Mouse (Mus musculus) left cerebral cortex, postnatal 10 days (tissue): ENCODE measurements around the gene Lrrc26. TPM values are rescaled to one million over a fixed set of nuclear protein-coding genes. Genes with fewer than 3 reads are reported as not detected.
"Not testable (repeated sequence)": the region's sequence is repeated elsewhere in the genome, so short reads cannot be mapped to it uniquely, and the experiment has no call there.

Experiments
- DNase-seq, 2 experiments: peaks; one replicate each; pipeline ENCODE4 v3.0.0; 2021 to 2022; ENCODE audit warnings: low spot score in 2 of 2, mixed read lengths in 1 of 2; ENCODE audit errors: extremely low spot score in 1 of 2
- intact Hi-C: fragments of 180-260 bp; cut with DNase I; formaldehyde crosslinking; loops from one replicate; pipeline ENCODE4 v1.15.1; 2025
- total RNA-seq, 2 experiments: library from RNA; stranded (reverse); gene quantifications; 2 replicates each; pipeline ENCODE4 v1.2.3; 2021

Gene Lrrc26
- total RNA-seq, result not detected

DNA sequence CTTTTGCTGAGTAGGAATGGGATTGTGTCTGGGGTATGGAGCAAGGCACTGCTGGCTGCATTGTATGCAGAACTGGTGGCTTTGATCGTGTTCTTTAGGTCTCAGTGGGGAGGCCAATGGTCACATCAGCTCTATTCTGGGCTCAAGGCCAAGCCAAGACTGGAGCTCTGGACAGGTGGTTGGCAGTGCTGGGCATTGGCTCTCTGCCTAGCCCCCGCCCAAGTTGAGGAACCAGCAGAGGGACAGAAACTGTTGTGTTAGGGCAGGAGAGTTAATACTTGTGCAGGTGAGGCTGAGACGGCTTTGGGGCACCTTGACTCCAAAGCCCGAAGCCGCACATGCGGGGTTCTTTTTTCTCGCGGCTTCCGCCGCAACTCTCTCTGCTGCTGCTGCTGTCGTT is at the start of gene Lrrc26:
Lrrc26 (plus strand) TSS at position 265 of the 400 bp plus-strand sequence.
- intact Hi-C loops, result no loop called here

DNA sequence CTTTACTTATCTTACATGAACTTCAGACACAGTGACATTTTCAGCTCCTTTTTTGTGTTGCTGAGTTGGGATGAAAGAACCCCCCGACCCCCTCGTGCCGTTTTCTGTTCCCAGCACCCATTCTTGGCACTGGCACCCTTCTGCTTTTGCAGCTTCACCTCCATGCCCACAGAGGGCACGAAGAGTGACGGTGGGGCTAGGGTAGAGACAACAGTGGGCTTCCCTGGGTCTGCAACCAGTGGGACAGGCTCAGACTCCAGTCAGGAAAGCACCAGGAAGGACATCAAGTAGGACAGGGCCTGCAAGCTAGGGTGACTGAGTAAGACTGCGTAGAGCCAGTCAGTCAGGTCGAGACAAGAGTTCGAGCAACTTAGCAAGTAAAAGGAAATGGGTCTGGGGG is 49.4 kb upstream of the Lrrc26 start:
- intact Hi-C loops, result no loop called here

More for the DNA sequence above, at the start of gene Lrrc26:
- DNase-seq, result no peak

DNA sequence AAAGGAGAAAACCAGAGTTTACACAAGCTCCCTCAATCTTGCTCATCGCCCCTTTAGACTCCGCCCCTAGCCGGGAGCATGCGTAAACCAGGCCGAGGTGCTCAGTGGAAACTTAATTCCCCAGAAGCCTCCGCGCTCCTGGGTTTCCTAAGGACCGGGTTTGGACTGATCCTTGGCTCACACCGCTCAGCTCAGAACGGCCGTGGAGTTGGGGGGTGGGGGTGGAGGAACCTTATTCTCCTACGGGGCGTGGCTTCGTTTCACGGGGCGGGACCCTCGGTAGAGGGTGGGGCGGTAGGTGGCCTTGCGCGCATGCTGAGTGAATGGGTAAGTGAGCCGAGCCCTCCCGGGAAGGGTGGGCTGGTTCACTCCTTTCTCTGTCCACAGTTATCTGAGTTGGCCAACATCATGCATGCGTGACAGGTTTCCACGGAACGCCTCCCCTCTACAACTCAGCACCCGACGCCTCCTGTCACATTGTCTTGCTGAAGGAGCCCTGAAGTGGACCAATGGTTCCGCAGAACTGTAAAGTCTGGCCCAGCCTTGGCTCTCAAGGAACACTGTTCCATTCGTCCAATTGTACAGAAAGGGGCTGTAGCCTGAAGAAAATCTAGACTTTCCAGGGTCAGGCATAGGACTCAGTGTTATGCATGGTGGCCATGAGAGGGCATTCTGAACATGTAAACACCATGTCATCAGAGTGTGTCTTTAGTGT is 48.8 kb upstream of the Lrrc26 start:
- peak; percentile 63 to 86 for DNase-seq
- intact Hi-C loops, result no loop called here

More for the DNA sequence above, 49.4 kb upstream of the Lrrc26 start:
- DNase-seq, result no peak

DNA sequence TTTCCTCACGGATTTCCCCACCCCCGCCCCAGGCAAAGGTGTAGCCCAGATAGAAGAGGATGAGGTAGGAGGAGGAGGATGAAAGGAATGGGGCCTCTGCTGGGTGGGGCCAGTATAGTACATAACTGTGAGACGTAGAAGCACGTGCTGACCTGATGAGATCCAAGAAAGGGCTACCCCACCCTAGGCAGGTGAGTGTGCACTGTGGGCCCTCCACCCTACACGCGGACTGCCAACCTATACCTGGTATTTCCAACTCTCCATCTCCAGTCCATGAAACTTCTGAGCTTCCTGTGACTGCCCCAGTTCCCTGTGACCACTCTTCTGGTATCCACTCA is 48.3 kb upstream of the Lrrc26 start:
- intact Hi-C loops, result no loop called here
- DNase-seq, result no peak

DNA sequence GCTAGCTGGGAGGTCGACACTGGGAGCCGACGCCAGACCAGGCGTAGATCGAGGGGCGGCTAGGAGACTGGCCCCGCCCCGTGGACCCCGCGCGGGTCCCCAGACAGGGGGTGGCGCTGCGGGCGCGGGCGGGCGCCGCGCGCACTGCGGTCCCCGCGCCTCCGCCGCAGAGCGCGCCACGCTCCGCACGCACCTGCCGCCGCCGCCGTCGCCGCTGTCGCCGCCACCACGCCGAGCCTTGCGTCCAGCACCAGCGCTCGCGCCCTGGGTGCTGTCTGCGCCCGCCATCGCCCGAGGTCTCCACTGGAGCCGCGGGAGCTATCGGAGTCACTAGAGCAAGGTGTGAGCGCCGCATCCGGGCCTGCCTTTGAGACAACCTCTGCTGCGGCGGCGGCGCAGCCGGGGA is 47.6 kb upstream of the Lrrc26 start, which contains the start of the genes Rnf208 and Cysrt1:
Rnf208 (plus strand) TSS at position 155 of the 406 bp plus-strand sequence.
Cysrt1 (minus strand) TSS at position 352 of the 406 bp plus-strand sequence.
- intact Hi-C loops, result no loop called here

DNA sequence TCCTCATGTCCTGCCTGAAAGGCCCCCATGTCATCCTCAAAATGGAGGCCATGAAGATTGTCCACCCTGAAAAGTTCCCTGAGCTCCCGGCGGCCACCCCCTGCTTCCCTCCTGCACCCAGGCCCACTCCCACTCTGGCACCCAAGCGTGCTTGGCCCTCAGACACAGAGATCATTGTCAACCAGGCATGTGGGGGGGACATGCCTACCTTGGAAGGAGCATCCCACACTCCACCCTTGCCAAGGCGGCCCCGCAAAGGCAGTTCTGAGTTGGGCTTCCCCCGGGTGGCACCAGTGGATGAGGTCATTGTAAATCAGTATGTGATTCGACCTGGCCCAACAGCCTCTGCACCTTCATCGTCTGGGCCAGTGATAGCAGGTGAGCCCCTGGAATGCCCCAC is 46.4 kb upstream of the Lrrc26 start:
- intact Hi-C loops, result no loop called here
- DNase-seq, result no peak

More for the DNA sequence above, 47.6 kb upstream of the Lrrc26 start, which contains the start of the genes Rnf208 and Cysrt1:
- DNase-seq, result peak in 1 of 2 experiments; percentile 61

DNA sequence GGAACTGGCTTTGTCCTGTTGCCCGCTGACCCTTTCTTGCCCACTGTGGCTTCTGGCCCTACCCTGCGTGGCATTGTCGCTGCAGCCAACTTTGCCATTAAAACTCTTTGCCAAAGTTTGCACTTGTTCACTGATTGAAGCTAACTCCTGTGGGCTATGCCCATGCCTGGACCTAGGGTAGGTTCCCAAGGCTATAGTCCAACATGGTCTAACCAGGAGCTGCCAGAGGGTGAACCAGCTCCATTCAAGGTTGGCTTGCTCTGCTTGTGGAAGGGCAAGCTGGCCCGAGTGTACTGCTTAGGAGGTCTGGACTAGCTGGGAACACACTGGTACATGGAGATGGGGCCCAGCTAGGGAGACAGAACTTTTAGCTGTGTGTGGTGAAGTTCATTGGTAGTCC is 45.6 kb upstream of the Lrrc26 start:
- no peak for DNase-seq
- intact Hi-C loops, result no loop called here

DNA sequence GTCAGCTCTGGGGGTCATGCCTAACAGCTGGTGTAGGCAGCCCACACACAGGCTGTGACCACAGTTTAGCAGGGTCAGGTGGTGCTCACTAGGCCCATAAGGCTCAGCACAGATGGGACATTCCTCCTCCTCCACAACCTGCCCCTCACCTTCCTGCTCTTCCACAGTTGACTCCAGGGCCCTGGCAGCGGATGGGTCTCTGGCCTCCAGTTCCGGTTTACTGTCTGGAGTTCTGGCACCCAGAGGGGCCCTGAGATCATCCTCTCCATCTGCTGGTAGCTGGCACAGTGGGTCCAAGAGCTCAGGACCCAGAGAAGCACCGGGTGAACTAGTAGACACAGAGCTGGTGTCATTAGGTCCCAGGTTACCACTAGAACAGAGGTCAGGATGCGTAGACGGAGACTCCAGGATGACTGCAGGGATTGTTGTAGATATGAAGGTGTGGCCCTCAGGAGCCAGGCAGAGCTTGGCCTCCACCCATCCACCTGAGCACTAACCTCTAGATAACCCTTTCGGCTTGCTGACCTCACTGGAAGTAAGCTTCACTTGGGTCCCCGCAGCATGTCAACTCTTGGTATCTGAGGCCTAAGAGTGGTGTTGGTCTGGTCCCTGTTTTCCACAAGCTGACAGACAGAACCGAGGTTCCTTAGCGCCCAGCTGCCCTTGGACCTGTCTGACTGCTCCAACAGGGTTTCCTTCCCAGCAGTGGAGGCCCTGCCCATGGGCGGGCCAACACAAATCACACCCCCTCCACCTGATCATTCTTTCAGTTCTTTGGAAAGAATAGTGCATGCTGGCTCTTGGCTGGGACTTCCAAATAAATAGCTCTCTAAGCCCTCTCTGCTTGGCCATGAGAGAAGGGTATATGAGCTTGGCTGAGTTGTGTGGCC is 43.3 kb upstream of the Lrrc26 start, which contains the start of gene AL732309.1:
AL732309.1 (minus strand) TSS at position 681 of the 890 bp plus-strand sequence.
- no peak for DNase-seq
- intact Hi-C loops, result no loop called here

DNA sequence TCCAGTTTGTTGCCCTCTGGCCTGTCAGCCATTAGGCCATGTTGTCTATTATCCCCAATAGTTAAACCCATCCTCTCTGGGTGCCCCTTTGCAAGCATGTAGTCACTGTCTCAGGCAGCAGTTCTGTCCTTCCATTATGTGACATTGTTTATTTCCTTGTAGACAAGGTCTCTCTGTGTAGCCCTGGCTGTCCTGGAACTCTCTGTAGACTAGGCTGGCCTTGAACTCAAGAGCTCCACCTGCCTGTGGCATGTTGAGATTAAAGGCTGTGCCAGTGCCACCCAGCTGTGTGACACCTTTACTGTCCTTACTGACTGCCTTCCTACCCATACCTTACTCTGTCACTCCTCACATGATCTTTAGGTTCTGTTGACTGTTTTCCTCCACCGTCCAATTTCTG is 37.4 kb upstream of the Lrrc26 start:
- intact Hi-C loops, result no loop called here

DNA sequence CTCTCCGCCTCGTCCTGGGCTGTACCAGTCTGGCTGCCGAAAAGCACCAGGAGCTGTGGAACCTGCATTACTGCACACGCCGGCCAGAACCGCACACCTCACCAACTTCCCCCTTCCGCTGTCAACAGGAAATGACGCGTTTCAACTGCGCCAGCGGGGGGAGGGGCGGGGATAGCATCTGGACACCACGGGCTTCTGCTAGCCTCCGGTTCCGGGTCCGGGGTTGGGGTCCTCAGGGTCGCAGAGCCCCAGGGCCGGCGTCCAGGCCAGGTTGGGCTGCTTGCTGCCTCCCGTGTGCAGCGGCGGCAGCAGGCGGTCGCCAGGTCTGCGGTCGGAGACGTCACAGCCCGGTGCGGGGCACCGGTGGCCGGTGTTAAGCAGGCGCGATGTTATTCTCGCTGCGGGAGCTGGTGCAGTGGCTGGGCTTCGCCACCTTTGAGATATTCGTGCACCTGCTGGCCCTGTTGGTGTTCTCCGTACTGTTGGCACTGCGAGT is 34.4 kb upstream of the Lrrc26 start, which contains the start of gene Tmem203:
Tmem203 (plus strand) TSS at position 156 of the 496 bp plus-strand sequence.
- intact Hi-C loops, result loop anchor here (2.0 kb wide), 1 partner anchor 61 kb away; no protein-coding TSS in a partner anchor

More for the DNA sequence above, 37.4 kb upstream of the Lrrc26 start:
- no peak for DNase-seq

DNA sequence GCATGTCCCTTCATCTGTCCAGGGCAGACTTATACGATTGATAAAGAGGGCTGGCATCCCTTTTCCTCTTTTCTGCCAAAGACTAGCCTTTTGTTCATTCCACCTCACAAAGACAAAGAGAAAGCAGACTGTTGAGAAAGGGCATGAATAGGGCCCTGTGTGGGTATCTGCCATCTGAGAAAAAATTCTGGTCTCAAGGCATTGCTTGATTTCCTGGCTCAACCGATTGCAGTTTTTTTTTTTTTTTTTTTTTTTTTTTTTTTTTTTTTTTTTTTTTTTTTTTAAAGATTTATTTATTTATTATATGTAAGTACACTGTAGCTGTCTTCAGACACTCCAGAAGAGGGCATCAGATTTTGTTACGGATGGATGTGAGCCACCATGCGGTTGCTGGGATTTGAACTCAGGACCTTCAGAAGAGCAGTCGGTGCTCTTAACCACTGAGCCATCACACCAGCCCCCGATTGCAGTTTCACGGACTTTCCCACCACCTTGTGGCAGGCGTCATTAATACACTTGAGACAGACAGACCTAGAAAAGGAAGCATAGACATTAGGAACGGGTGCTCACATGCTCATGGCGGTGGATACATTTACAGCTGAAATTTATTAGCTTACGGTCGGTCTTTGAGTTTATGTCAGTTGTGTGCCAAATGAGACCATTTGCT is 33.1 kb upstream of the Lrrc26 start:
- intact Hi-C loops, result not testable (repeated sequence)
- DNase-seq, result peak in 1 of 2 experiments; percentile 61

More for the DNA sequence above, 34.4 kb upstream of the Lrrc26 start, which contains the start of gene Tmem203:
- peak; percentile 80 to 91 for DNase-seq

DNA sequence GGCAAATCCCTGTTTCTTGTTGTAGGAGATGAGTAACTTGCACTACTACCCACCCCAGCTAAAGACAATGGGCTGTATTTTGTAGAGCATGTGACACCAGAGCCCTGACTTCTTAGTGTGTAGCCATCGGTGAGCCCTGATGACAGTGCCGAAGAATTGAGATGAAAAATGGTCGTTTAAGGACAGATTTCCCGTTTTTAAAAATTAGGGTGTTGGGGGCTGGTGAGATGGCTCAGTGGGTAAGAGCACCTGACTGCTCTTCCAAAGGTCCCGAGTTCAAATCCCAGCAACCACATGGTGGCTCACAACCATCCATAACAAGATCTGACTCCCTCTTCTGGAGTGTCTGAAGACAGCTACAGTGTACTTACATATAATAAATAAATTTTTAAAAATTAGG is 32.5 kb upstream of the Lrrc26 start:
- intact Hi-C loops, DNase-seq: not testable (repeated sequence)

DNA sequence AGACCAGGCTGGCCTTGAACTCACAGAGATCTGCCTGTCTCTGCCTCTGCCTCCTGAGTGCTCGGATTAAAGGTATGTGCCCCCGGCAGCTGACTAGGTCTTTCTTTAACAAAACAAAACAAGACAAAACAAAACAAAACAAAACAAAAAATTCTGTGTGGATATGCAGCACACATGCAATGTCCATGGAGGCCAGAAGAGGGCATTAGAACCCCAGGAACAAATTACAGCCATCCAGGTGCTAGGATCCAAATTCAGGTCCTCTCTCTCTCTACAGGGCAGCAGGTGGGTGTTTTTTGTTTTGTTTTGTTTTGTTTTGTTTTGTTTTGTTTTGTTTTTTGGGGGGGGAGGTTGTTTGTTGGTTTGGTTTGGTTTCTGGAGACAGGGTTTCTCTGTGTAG is 30.8 kb upstream of the Lrrc26 start:
- DNase-seq, result no peak
- intact Hi-C loops, result no loop called here

DNA sequence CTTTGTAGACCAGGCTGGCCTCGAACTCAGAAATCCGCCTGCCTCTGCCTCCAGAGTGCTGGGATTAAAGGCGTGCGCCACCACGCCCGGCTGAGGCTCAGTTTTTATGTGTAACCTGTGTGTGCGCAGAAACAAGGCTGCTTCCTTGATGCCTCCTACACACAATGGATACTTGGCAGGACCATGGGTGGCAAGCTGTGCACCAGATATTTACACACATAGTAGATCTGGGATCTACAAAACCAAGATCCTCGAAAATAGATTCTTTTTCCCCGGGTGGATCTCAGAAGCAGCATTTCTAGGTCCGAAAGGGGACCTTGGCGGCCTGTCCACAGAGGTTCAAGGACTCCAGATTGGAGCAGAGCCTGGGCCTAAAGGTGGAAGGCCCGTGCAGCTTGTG is 27.8 kb upstream of the Lrrc26 start:
- intact Hi-C loops, result no loop called here
- DNase-seq, result no peak

DNA sequence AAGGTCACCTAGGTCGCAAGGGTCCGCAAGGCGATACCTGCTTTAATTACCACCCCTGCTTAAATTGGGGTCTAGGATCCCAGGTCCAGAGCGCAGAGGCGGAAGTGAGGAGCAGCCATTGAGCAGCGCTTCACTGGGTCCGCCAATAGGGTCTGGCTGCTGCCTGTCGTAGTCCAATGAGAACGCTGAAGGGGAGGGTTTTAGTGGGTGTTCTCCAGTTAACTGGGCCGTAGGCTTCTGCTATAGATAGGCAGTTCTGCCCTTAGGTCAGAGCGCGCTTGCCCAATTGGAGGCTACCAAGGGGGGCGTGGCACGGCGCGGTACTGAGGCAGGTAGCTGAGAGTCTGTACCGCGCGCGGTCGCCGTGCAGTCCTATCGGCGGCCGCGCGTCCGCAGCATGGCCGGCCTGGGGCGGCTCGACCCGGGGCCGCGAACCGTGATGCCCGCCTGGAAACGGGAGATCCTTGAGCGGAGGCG is 27.4 kb upstream of the Lrrc26 start, which contains the start of gene Tprn:
Tprn (plus strand) TSS at position 328 of the 477 bp plus-strand sequence.
- DNase-seq, result peak; percentile 96 to 98
- intact Hi-C loops, result no loop called here

DNA sequence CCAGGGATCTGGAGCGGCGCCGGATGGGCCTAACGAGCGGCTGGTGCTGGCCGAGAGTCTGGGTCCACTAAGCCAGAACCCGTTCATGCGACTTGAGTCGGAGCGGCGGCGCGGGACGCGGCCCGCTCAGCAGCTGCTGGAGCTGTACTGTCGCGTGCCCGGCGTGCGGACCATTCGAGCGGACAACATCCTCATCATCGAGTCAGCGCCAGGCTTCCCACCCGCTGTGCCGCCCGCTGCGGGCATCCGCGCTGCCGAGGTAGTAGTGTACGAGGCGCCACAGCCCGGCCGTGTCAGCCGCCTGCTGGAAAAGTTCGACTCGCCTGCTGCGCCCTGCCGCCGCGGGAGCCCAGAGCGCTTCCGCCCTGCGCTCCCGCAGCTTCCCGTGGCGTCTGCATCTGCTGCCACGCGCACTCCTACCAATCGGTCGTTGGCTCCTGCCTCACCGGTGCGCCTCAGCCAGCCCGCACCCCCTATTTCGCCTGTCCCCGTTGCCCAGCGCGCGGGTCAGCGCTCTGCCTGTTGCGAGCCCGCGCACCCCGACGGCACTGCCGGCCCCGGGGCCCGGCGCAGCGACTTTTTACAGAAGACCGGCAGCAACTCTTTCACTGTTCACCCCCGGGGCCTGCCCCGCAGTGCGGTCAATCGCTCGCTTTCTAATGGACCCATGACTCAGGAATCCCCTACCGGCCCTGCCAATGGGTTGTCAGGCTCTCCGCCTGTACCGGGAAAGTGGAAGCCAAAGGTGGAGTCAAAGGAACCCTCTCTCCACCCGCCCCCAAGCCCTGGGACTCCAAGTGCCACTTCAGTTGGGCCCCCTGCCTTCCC is 26.7 kb upstream of the Lrrc26 start:
- intact Hi-C loops, result no loop called here

DNA sequence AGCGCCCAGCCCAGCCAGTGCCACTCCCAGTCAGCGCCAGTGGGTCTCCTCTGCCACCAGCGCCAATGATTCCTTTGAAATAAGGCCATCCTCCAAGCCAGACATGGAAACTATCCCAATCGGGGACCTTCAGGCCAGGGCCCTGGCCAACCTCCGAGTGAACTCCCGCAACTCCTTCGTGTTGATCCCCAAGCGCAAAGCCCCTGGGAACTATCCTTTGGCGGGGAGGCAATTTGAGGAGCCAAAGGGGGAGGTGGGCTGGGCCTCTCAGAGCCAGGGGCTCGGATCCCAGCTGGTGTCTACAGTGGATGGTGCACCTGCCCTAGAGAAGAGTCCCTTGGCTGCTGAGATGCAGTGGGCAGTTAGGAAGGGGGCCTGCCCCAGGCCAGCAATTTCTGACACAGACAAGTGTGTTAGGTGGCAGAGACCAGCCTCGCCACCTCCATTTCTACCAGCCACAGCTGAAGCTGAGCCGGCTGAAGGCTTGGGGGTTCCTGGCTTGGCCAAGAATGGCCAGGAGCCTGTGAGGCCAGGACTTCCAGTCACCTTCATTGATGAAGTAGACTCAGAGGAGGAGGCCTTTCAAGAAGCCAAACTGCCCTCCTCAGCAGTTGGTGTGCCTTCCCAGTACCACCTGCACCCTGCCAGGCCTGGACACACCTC is 26.0 kb upstream of the Lrrc26 start:
- intact Hi-C loops, result no loop called here
- DNase-seq, result no peak

More for the DNA sequence above, 26.7 kb upstream of the Lrrc26 start:
- DNase-seq, result peak in 1 of 2 experiments; percentile 72
